Mouse (Mus musculus) heart, postnatal 10 days (tissue): ENCODE results near the gene 2610021A01Rik. TPM values are rescaled to one million over a fixed set of nuclear protein-coding genes. Genes with fewer than 3 reads are reported as not detected.
"Not testable (repeated sequence)": the region's sequence is repeated elsewhere in the genome, so short reads cannot be mapped to it uniquely, and the experiment has no call there.

Experiments used
- DNase-seq, 2 experiments: peaks; one replicate each; pipeline ENCODE4 v3.0.0; 2021
- intact Hi-C: fragments of 180-260 bp; cut with DNase I; formaldehyde crosslinking; loops from one replicate; pipeline ENCODE4 v1.15.1; 2025
- total RNA-seq, 2 experiments: library from RNA; stranded (reverse); gene quantifications; 2 replicates each; pipeline ENCODE4 v1.2.3; 2021

The 2610021A01Rik gene
- total RNA-seq: 10 to 100 TPM; 10.0 to 10.6 TPM

GRCm38 (mm10) chr7:41599034-41599813 lies at the start of gene 2610021A01Rik:
Gene 2610021A01Rik (plus strand): TSS chr7:41599230.
- DNase-seq: peak; percentile 92 to 94
- intact Hi-C loops: loop anchor here (2.0 kb wide), 1 partner anchor 34 kb away; the partner anchor contains the start of gene Zfp788

DNA sequence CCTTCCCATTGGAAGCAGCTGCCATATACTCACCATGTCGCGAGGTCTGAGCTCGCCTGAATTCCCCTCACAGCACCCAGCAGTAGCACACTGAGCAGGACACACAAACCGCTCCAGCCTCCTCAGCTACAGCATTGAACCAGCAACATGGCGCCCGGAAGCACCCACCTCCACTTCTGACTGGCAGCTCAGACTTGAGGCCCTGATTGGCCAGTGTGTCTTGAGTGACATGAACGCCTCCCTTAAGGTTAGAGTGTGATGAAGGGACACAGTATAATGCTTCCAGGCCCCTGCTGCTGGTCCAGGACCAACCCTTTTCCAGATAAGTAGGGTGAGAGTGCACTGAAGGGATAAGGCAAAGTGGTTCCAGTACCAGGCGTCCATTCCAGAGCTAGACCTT lies 38.3 kb upstream of the 2610021A01Rik start:
- no peak for DNase-seq
- intact Hi-C loops: no loop called here

DNA sequence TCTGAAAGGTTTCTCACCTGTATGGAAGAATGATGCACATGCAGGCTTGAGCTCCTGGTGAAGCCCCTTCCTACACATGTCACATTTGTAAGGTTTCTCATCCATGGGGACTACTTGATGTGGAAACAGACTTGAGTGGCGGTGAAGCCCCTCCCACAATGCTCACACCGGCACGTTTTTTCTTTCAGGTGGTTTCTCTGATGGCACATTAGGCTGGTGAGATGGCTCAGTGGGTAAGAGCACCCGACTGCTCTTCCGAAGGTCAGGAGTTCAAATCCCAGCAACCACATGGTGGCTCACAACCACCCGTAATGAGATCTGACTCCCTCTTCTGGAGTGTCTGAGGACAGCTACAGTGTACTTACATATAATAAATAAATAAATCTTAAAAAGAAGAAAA lies 25.5 kb upstream of the 2610021A01Rik start, which contains the start of gene Gm6871:
TSS of gene Gm6871 (minus strand) at position 101 of the 400 bp plus-strand sequence.
- intact Hi-C loops, DNase-seq: not testable (repeated sequence)

GRCm38 (mm10) chr7:41577956-41578355 lies 21.1 kb upstream of the 2610021A01Rik start:
- DNase-seq: no peak
- intact Hi-C loops: no loop called here

GRCm38 (mm10) chr7:41582028-41582427 lies 17.0 kb upstream of the 2610021A01Rik start:
- intact Hi-C loops: no loop called here
- no peak for DNase-seq

DNA sequence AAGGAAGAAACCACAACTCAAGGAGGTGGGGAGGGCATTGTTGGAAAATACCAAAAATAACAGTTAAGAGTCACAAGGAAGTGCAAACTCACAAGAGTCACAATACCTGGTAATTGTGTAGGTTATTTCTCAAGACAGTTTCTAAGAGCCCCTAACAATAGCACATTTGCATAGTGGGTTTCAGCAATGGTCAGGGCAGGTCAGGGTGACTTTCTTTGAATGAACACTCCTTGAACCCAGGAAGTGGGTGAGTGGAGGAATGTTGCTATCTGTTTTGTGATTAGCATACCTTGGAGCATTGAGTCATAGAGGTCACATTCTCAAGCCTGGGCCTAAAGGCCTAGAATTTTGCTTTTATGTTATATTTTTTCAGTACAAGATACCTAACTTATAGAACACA lies 11.2 kb upstream of the 2610021A01Rik start:
- intact Hi-C loops, DNase-seq: not testable (repeated sequence)

DNA sequence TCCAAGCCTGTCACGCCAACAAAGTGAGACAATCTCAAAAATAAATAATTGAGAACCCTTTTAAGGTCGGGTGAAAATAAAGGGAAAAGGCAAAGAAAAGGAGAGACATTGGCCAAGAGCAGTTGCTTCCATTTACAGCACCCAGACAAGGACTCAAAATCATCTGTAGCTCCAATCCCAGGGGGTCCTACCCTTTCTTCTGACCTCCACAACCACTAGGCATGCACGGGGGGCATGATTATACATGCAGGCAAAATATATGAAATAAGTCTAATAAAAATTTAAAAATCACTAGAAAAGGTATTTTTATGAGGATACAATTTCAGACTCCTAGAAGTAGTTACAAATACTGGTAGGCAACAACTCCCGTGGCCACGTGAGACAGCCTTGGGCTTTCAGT lies 415 bp upstream of the 2610021A01Rik start:
- intact Hi-C loops: loop anchor here (2.0 kb wide), 1 partner anchor 34 kb away; the partner anchor contains the start of gene Zfp788

GRCm38 (mm10) chr7:41599932-41600548 lies 1.0 kb downstream of the 2610021A01Rik start:
- intact Hi-C loops: loop anchor here (2.0 to 10.0 kb wide), 2 partner anchors 33 to 215 kb away; partner anchors contain the start of gene Zfp788
- DNase-seq: no peak

More for the DNA sequence above, 415 bp upstream of the 2610021A01Rik start:
- no peak for DNase-seq

- DNase-seq: no peak
- intact Hi-C loops: no loop called here
Measured at GRCm38 (mm10) chr7:41611654-41612053, 12.6 kb downstream of the 2610021A01Rik start.

DNA sequence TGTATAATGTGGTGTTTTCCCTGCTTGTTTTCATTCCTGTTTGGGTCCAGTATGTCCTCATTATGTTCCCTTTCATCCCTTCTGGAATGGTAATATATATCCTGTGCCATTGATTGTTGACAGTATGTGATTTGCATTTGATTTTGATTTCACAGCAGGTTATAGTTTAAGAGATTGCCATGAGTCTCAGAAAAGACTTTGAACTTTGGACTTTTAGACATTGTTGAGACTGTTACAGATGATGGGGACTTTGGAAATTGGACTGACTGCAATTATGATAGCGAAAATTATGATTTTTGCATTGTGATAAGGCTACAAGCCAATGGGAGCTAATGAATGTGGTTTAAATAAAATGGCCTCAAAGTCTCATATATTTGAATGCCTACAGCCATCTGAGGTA lies 17.2 kb downstream of the 2610021A01Rik start:
- DNase-seq, intact Hi-C loops: not testable (repeated sequence)

GRCm38 (mm10) chr7:41632409-41633220 lies 33.6 kb downstream of the 2610021A01Rik start, which contains the start of gene Zfp788:
Gene Zfp788 (plus strand): TSS chr7:41633203.
- intact Hi-C loops: loop anchor here (1.0 to 2.0 kb wide), 2 partner anchors 34 to 133 kb away; partner anchors contain the start of genes 2610021A01Rik, AW146154 and Gm20449

GRCm38 (mm10) chr7:41633221-41633984 lies 34.4 kb downstream of the 2610021A01Rik start:
- DNase-seq: peak; percentile 95
- intact Hi-C loops: loop anchor here (1.0 to 2.0 kb wide), 2 partner anchors 35 to 134 kb away; partner anchors contain the start of genes 2610021A01Rik, AW146154 and Gm20449

More at GRCm38 (mm10) chr7:41632409-41633220, 33.6 kb downstream of the 2610021A01Rik start, which contains the start of gene Zfp788:
- DNase-seq: peak; percentile 94 to 96

DNA sequence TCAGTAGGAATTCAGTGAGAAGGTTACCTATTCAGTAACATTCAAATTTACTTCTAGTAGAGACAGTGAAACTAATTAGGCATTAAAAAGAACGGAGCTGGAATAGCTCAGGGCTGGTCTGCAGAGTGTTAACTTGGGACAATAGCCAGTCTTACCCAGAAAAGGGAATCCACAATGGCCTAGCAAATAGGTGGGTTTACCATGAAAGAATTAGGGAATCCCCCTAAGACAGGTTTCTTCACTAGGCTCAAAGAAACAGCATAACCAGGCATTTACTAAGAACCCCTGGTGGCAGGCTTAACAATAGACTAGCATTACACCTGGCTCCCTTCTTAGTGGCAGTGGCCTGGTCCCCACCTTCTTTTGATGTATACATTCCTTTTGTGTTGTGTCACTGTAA lies 75.3 kb downstream of the 2610021A01Rik start:
- DNase-seq, intact Hi-C loops: not testable (repeated sequence)

Other genes starting within 250 kb of the 2610021A01Rik start
- 10 to 100 TPM; 10.2 to 12.4 TPM for gene AI987944, start 205.9 kb upstream of the 2610021A01Rik start, total RNA-seq
- gene Vmn2r57, start 150.5 kb upstream of the 2610021A01Rik start, total RNA-seq: under 1 TPM; 0.10 to 0.20 TPM
- under 1 TPM; 0.07 to 0.17 TPM for gene Gm20449, start 99.8 kb upstream of the 2610021A01Rik start, total RNA-seq
- 1 to 10 TPM; 6.7 to 7.5 TPM for gene AW146154, start 99.3 kb upstream of the 2610021A01Rik start, total RNA-seq
- gene Gm6871, start 25.6 kb upstream of the 2610021A01Rik start, total RNA-seq: not detected
- gene Zfp788, start 34.0 kb downstream of the 2610021A01Rik start, total RNA-seq: 10 to 100 TPM in 1 of 2 experiments, 1 to 10 TPM in 1; 9.6 to 10.5 TPM